20 mouse cellular contexts compared by ENCODE assay signal in the genomic region with DNA sequence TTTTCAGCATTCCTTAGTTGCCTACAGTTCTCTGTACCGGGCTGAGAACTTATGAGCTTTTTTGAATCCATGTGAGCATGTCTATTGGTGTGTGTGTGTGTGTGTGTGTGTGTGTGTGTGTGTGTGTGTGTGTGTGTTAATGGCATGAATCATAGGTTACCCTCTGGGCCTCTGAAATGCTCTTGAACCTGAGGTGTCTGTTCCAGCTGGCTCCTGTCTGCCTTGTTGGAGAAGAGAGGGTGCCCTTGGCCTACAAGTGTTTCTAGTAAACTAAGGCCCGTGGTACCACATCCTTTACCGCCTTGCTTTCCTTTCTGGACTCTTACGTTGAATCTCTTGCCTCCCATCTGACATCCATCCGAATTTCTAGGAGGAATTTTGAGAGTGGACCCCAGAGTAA. TPM values are rescaled to one million over a fixed set of nuclear protein-coding genes. Genes with fewer than 3 reads are reported as not detected.
"Had no signal": no experiment of that assay in that cellular context is flagged by ENCODE, and none has a peak within 500 bp of the region (broad histone marks: within the 10 kb centered on the region; RNA-seq: fewer than 3 reads in every experiment).

No protein-coding gene starts in this region.

- H3K9ac ChIP-seq: limb, embryonic 12.5 days; limb, embryonic 15.5 days; liver, embryonic 14.5 days; liver, postnatal 0 days; lung, embryonic 14.5 days had no signal

- H3K27me3 ChIP-seq: limb, embryonic 12.5 days; limb, embryonic 15.5 days had no signal

- H3K4me3 ChIP-seq: left cerebral cortex, adult 2 months; limb, embryonic 12.5 days; limb, embryonic 15.5 days had no signal

- H3K4me1 ChIP-seq: limb, embryonic 15.5 days had no signal

- DNase-seq: kidney, adult 2 months; kidney, postnatal 36 days; layer of hippocampus, postnatal 36 days; left cerebral cortex, postnatal 4 days; liver, postnatal 0 days; lung, embryonic 14.5 days; lung, postnatal 14 days; lung, postnatal 4 days; midbrain, embryonic 14.5 days; right cerebral cortex, adult 18-20 months; right cerebral cortex, postnatal 25 days; thymus, adult 18-20 months; thymus, postnatal 36 days had no signal

- H3K27ac ChIP-seq: left cerebral cortex, adult 2 months; limb, embryonic 12.5 days; limb, embryonic 15.5 days; liver, embryonic 14.5 days had no signal

- H3K9me3 ChIP-seq: limb, embryonic 15.5 days had no signal

- ATAC-seq: liver, postnatal 0 days had no signal

- H3K4me2 ChIP-seq: limb, embryonic 12.5 days; limb, embryonic 15.5 days; liver, embryonic 11.5 days; lung, embryonic 14.5 days; midbrain, embryonic 11.5 days had no signal

RNA-seq across cellular contexts. Expression of a gene that starts 27.3 kb away (rescaled TPM):
- total RNA-seq: megakaryocyte-erythroid progenitor cell, adult 5-6 weeks had no signal
